Mouse (Mus musculus) testis, adult 2 months (tissue): ENCODE measurements around the gene Cckar. TPM values are rescaled to one million over a fixed set of nuclear protein-coding genes. Genes with fewer than 3 reads are reported as not detected.

Experiments
- H3K27ac ChIP-seq: fragments of 200-500 bp; 2 replicates; pipeline ENCODE4 v1.5.1; 2012; ENCODE audit warnings: low read depth, low read length; ENCODE audit not compliant: control insufficient read depth, insufficient read depth
- H3K27me3 ChIP-seq: fragments of 200-500 bp; 2 replicates; pipeline ENCODE4 v1.6.1; 2012; ENCODE audit warnings: mild to moderate bottlenecking, low read length, moderate library complexity; ENCODE audit not compliant: control insufficient read depth, insufficient read depth
- H3K36me3 ChIP-seq: fragments of 200-500 bp; 2 replicates; pipeline ENCODE4 v1.6.1; 2012; ENCODE audit warnings: mild to moderate bottlenecking, low read length; ENCODE audit not compliant: control insufficient read depth, insufficient read depth
- H3K4me1 ChIP-seq: fragments of 200-500 bp; 2 replicates; pipeline ENCODE4 v1.6.1; 2012; ENCODE audit warnings: low read length; ENCODE audit not compliant: control insufficient read depth, insufficient read depth
- H3K4me3 ChIP-seq: fragments of 200-500 bp; 2 replicates; pipeline ENCODE4 v1.5.1; 2012; ENCODE audit warnings: low read depth, mild to moderate bottlenecking, low read length, moderate library complexity, mixed read lengths; ENCODE audit not compliant: control insufficient read depth
- CTCF ChIP-seq: fragments of 200-500 bp; IDR thresholded peaks from 2 replicates; pipeline ENCODE4 v1.5.1; 2012; ENCODE audit warnings: low read depth, mild to moderate bottlenecking, inconsistent platforms, low read length, moderate library complexity; ENCODE audit not compliant: control insufficient read depth, insufficient read depth, insufficient replicate concordance
- POLR2A ChIP-seq: fragments of 200-500 bp; IDR thresholded peaks from 2 replicates; pipeline ENCODE4 v1.6.1; 2012; ENCODE audit warnings: low read depth, mild to moderate bottlenecking, inconsistent platforms, low read length, moderate library complexity; ENCODE audit not compliant: control insufficient read depth
- polyA plus RNA-seq: library from polyadenylated mRNA; depleted of rRNA; stranded (reverse); fragments of >200 nt; gene quantifications from 2 replicates; pipeline ENCODE4 v1.2.3, GENCODE M21; 2012; rRNA removed

The Cckar gene
- polyA plus RNA-seq, 1 experiment: 0.04 TPM

- Histone ChIP-seq H3K4me1 (no peaks in the 10 kb centered on the region), H3K36me3 (no peaks in the 10 kb centered on the region), H3K4me3 (no peak overlapping the region), H3K27ac (no peak overlapping the region), H3K27me3 (no peaks in the 10 kb centered on the region)
- TF ChIP-seq CTCF (no peak), POLR2A (no peak)
These were observed 49.6 kb downstream of the Cckar start for GRCm38 (mm10) chr5:53657925-53658324.

- H3K36me3 ChIP-seq: no peaks in the 10 kb centered on the region
- H3K4me1 ChIP-seq: no peaks in the 10 kb centered on the region
- no peak overlapping the region for H3K27ac ChIP-seq
- TF ChIP-seq CTCF: no peak
- no peak for TF ChIP-seq POLR2A
- no peak overlapping the region for H3K4me3 ChIP-seq
- no peaks in the 10 kb centered on the region for H3K27me3 ChIP-seq
These were observed 50.9 kb downstream of the Cckar start for GRCm38 (mm10) chr5:53656596-53656995.

Other genes with a start within 250 kb of the Cckar start
- gene Rbpj, start 241.6 kb downstream of the Cckar start, polyA plus RNA-seq: 4.2 and 6.0 TPM in 2 replicates
- gene Tbc1d19, start 101.9 kb upstream of the Cckar start, polyA plus RNA-seq: 18.2 and 21.7 TPM in 2 replicates